Mouse (Mus musculus) erythroid progenitor cell, adult 5-6 weeks (primary cell): ENCODE data around the gene Insrr. TPM values are rescaled to one million over a fixed set of nuclear protein-coding genes. Genes with fewer than 3 reads are reported as not detected.

ENCODE experiments used
- total RNA-seq, 2 experiments: library from RNA; stranded (forward) in 1 of 2; stranded (reverse) in 1 of 2; fragments of 150-400 nt in 1 of 2; fragments of 186-747, 209-891 nt in 1 of 2; gene quantifications; 2 replicates each; pipeline versions ENCODE4 v1.2.3 to v1.2.4; 2015 to 2017; ENCODE audit warnings: low replicate concordance in 2 of 2

The Insrr gene
- total RNA-seq, 2 experiments from 2014 or later = not detected

Other genes with a start within 250 kb of the Insrr start
- 2.5 and 4.0 TPM in 2 replicates for gene Arhgef11, start 179.4 kb upstream of the Insrr start, total RNA-seq (2015; ENCODE audit: low replicate concordance)
- 1.0 and 1.6 TPM in 2 replicates for gene Arhgef11, start 179.4 kb upstream of the Insrr start, total RNA-seq (2017; ENCODE audit: low replicate concordance)
- not detected in 2 replicates for gene Lrrc71, start 48.3 kb upstream of the Insrr start, total RNA-seq (2015; ENCODE audit: low replicate concordance)
- not detected in 2 replicates for gene Lrrc71, start 48.3 kb upstream of the Insrr start, total RNA-seq (2017; ENCODE audit: low replicate concordance)
- not detected in 2 replicates for gene Ntrk1, start 1.8 kb upstream of the Insrr start, total RNA-seq (2015; ENCODE audit: low replicate concordance)
- not detected in 2 replicates for gene Ntrk1, start 1.8 kb upstream of the Insrr start, total RNA-seq (2017; ENCODE audit: low replicate concordance)
- gene Pear1, start 27.4 kb downstream of the Insrr start, total RNA-seq (2015; ENCODE audit: low replicate concordance) = 1.3 TPM in 1 of 2 replicates, not detected in the other
- 0.98 and 1.0 TPM in 2 replicates for gene Pear1, start 27.4 kb downstream of the Insrr start, total RNA-seq (2017; ENCODE audit: low replicate concordance)
- gene Sh2d2a, start 49.8 kb downstream of the Insrr start, total RNA-seq (2015; ENCODE audit: low replicate concordance) = 1.3 and 1.4 TPM in 2 replicates
- 0.51 and 0.83 TPM in 2 replicates for gene Sh2d2a, start 49.8 kb downstream of the Insrr start, total RNA-seq (2017; ENCODE audit: low replicate concordance)
- gene Prcc, start 88.7 kb downstream of the Insrr start, total RNA-seq (2015; ENCODE audit: low replicate concordance) = 12.6 and 17.7 TPM in 2 replicates
- gene Prcc, start 88.7 kb downstream of the Insrr start, total RNA-seq (2017; ENCODE audit: low replicate concordance) = 12.0 and 13.2 TPM in 2 replicates
- gene Hdgf, start 109.4 kb downstream of the Insrr start, total RNA-seq (2015; ENCODE audit: low replicate concordance) = 255 and 262 TPM in 2 replicates
- gene Hdgf, start 109.4 kb downstream of the Insrr start, total RNA-seq (2017; ENCODE audit: low replicate concordance) = 349 and 393 TPM in 2 replicates
- 68.1 and 70.4 TPM in 2 replicates for gene Mrpl24, start 122.6 kb downstream of the Insrr start, total RNA-seq (2015; ENCODE audit: low replicate concordance)
- gene Mrpl24, start 122.6 kb downstream of the Insrr start, total RNA-seq (2017; ENCODE audit: low replicate concordance) = 31.3 and 38.0 TPM in 2 replicates
- gene Isg20l2, start 133.4 kb downstream of the Insrr start, total RNA-seq (2015; ENCODE audit: low replicate concordance) = 13.3 and 16.8 TPM in 2 replicates
- 11.6 and 11.7 TPM in 2 replicates for gene Isg20l2, start 133.4 kb downstream of the Insrr start, total RNA-seq (2017; ENCODE audit: low replicate concordance)
- 2.5 and 5.0 TPM in 2 replicates for gene Rrnad1, start 133.8 kb downstream of the Insrr start, total RNA-seq (2015; ENCODE audit: low replicate concordance)
- gene Rrnad1, start 133.8 kb downstream of the Insrr start, total RNA-seq (2017; ENCODE audit: low replicate concordance) = 4.9 and 5.3 TPM in 2 replicates
- gene Crabp2, start 151.7 kb downstream of the Insrr start, total RNA-seq (2015; ENCODE audit: low replicate concordance) = not detected in 2 replicates
- not detected in 2 replicates for gene Crabp2, start 151.7 kb downstream of the Insrr start, total RNA-seq (2017; ENCODE audit: low replicate concordance)
- not detected in 2 replicates for gene Nes, start 174.1 kb downstream of the Insrr start, total RNA-seq (2015; ENCODE audit: low replicate concordance)
- not detected in 2 replicates for gene Nes, start 174.1 kb downstream of the Insrr start, total RNA-seq (2017; ENCODE audit: low replicate concordance)
- not detected in 2 replicates for gene Bcan, start 203.3 kb downstream of the Insrr start, total RNA-seq (2015; ENCODE audit: low replicate concordance)
- gene Bcan, start 203.3 kb downstream of the Insrr start, total RNA-seq (2017; ENCODE audit: low replicate concordance) = not detected in 2 replicates
- not detected in 2 replicates for gene Hapln2, start 230.6 kb downstream of the Insrr start, total RNA-seq (2015; ENCODE audit: low replicate concordance)
- gene Hapln2, start 230.6 kb downstream of the Insrr start, total RNA-seq (2017; ENCODE audit: low replicate concordance) = not detected in 2 replicates
- gene Gpatch4, start 246.2 kb downstream of the Insrr start, total RNA-seq (2015; ENCODE audit: low replicate concordance) = 3.6 and 8.4 TPM in 2 replicates
- gene Gpatch4, start 246.2 kb downstream of the Insrr start, total RNA-seq (2017; ENCODE audit: low replicate concordance) = 3.6 and 5.4 TPM in 2 replicates